Mouse (Mus musculus): ENCODE data around the gene Adprhl2.

GRCm38 (mm10) chr4:126313202-126313601, 8.3 kb downstream of the Adprhl2 start:
- no peak for TF ChIP-seq POLR2A (IDR thresholded peaks at IDR 0.05; ENCODE audit: borderline replicate concordance, extremely low read depth, insufficient read depth, insufficient read length, poor library complexity, severe bottlenecking)
- TF ChIP-seq CTCF (IDR thresholded peaks at IDR 0.05; ENCODE audit: borderline replicate concordance, extremely low read depth, insufficient read depth, insufficient read length) = no peak
